Mouse (Mus musculus) telencephalon, adult 2 months (tissue): Measurements from ENCODE around the gene Gm10720.
"Not testable (repeated sequence)": the region's sequence is repeated elsewhere in the genome, so short reads cannot be mapped to it uniquely, and the experiment has no call there.

Source experiments
- DNase-seq: peaks from one replicate; pipeline ENCODE4 v3.0.0-alpha.2; 2011; ENCODE audit warnings: low read depth, low spot score

Gene Gm10720

DNA sequence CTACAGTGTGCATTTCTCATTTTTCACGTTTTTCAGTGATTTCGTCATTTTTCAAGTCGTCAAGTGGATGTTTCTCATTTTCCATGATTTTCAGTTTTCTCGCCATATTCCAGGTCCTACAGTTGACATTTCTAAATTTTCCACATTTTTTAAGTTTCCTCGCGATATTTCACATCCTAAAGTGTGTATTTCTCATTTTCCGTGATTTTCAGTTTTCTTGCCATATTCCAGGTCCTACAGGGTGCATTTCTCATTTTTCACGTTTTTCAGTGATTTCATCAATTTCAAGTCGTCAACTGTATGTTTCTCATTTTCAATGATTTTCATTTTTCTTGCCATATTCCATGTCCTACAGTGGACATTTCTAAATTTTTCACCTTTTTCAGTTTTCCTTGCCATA is at the start of gene Gm10720:
Gene Gm10720 (plus strand): TSS at position 301 of the 400 bp plus-strand sequence.
- DNase-seq, result not testable (repeated sequence)

DNA sequence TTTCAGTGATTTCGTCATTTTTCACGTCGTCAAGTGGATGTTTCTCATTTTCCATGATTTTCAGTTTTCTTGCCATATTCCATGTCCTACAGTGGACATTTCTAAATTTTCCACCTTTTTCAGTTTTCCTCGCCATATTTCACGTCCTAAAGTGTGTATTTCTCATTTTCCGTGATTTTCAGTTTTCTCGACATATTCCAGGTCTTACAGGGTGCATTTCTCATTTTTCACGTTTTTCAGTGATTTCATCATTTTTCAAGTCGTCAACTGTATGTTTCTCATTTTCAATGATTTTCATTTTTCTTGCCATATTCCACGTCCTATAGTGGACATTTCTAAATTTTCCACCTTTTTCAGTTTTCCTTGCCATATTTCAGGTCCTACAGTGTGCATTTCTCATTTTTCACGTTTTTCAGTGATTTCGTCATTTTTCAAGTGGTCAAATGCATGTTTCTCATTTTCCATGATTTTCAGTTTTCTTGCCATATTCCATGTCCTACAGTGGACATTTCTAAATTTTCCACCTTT is 14.9 kb upstream of the Gm10720 start, which contains the start of gene Gm10722:
Gene Gm10722 (plus strand): TSS at position 478 of the 528 bp plus-strand sequence.
- not testable (repeated sequence) for DNase-seq

DNA sequence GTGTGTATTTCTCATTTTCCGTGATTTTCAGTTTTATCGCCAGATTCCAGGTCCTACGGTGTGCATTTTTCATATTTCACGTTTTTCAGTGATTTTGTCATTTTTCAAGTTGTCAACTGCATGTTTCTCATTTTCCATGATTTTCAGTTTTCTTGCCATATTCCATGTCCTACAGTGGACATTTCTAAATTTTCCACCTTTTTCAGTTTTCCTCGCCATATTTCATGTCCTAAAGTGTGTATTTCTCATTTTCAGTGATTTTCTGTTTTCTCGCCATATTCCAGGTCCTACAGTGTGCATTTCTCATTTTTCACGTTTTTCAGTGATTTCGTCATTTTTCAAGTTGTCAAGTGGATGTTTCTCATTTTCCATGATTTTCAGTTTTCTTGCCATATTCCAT is 14.4 kb upstream of the Gm10720 start:
- not testable (repeated sequence) for DNase-seq

DNA sequence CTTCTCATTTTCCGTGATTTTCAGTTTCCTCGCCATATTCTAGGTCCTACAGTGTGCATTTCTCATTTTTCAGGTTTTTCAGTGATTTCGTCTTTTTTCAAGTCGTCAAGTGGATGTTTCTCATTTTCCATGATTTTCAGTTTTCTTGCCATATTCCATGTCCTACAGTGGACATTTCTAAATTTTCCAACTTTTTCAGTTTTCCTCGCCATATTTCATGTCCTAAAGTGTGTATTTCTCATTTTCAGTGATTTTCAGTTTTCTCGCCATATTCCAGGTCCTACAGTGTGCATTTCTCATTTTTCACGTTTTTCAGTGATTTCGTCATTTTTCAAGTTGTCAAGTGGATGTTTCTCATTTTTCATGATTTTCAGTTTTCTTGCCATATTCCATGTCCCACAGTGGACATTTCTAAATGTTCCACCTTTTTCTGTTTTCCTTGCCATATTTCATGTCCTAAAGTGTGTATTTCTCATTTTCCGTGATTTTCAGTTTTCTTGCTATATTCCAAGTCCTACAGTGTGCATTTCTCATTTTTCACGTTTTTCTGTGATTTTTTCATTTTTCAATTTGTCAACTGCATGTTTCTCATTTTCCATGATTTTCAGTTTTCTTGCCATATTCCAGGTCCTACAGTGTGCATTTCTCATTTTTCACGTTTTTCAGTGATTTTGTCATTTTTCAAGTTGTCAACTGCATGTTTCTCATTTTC is 13.3 kb upstream of the Gm10720 start:
- not testable (repeated sequence) for DNase-seq

DNA sequence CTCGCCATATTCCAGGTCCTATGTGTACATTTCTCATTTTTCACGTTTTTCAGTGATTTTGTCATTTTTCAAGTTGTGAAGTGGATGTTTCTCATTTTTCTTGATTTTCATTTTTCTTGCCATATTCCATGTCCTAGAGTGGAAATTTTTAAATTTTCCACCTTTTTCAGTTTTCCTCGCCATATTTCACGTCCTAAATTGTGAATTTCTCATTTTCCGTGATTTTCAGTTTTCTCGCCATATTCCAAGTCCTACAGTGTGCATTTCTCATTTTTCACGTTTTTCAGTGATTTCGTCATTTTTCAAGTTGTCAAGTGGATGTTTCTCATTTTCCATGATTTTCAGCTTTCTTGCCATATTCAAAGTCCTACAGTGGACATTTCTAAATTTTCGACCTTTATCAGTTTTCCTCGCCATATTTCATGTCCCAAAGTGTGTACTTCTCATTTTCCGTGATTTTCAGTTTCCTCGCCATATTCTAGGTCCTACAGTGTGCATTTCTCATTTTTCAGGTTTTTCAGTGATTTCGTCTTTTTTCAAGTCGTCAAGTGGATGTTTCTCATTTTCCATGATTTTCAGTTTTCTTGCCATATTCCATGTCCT is 12.6 kb upstream of the Gm10720 start, which contains the start of gene Gm11168:
Gene Gm11168 (plus strand): TSS at position 553 of the 603 bp plus-strand sequence.
- not testable (repeated sequence) for DNase-seq

DNA sequence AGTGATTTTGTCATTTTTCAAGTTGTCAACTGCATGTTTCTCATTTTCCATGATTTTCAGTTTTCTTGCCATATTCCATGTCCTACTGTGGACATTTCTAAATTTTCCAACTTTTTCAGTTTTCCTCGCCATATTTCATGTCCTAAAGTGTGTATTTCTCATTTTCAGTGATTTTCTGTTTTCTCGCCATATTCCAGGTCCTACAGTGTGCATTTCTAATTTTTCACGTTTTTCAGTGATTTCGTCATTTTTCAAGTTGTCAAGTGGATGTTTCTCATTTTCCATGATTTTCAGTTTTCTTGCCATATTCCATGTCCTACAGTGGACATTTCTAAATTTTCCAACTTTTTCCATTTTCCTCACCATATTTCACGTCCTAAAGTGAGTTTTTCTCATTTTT is 9.3 kb upstream of the Gm10720 start:
- DNase-seq, result not testable (repeated sequence)

DNA sequence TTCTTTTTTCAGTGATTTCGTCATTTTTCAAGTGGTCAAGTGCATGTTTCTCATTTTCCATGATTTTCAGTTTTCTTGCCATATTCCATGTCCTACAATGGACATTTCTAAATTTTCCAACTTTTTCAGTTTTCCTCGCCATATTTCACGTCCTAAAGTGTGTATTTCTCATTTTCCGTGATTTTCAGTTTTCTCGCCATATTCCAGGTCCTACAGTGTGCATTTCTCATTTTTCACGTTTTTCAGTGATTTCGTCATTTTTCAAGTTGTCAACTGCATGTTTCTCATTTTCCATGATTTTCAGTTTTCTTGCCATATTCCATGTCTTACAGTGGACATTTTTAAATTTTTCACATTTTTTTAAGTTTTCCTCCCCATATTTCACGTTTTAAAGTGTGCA is 8.8 kb upstream of the Gm10720 start:
- not testable (repeated sequence) for DNase-seq

DNA sequence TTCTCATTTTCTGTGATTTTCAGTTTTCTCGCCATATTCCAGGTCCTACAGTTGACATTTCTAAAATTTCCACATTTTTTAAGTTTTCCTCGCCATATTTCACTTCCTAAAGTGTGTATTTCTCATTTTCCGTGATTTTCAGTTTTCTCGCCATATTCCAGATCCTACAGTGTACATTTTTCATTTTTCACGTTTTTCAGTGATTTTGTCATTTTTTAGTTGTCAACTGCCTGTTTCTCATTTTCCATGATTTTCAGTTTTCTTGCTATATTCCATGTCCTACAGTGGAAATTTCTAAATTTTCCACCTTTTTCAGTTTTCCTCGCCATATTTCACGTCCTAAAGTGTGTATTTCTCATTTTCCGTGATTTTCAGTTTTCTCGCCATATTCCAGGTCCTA is 8.2 kb upstream of the Gm10720 start:
- not testable (repeated sequence) for DNase-seq

DNA sequence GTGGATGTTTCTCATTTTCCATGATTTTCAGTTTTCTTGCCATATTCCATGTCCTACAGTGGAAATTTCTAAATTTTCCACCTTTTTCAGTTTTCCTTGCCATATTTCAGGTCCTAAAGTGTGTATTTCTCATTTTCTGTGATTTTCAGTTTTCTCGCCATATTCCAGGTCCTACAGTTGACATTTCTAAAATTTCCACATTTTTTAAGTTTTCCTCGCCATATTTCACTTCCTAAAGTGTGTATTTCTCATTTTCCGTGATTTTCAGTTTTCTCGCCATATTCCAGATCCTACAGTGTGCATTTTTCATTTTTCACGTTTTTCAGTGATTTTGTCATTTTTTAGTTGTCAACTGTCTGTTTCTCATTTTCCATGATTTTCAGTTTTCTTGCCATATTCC is 6.1 kb upstream of the Gm10720 start:
- not testable (repeated sequence) for DNase-seq

DNA sequence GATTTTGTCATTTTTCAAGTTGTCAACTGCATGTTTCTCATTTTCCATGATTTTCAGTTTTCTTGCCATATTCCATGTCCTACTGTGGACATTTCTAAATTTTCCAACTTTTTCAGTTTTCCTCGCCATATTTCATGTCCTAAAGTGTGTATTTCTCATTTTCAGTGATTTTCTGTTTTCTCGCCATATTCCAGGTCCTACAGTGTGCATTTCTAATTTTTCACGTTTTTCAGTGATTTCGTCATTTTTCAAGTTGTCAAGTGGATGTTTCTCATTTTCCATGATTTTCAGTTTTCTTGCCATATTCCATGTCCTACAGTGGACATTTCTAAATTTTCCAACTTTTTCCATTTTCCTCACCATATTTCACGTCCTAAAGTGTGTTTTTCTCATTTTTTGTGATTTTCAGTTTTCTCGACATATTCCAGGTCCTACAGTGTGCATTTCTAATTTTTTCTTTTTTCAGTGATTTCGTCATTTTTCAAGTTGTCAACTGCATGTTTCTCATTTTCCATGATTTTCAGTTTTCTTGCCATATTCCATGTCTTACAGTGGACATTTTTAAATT is 3.3 kb upstream of the Gm10720 start:
- not testable (repeated sequence) for DNase-seq

DNA sequence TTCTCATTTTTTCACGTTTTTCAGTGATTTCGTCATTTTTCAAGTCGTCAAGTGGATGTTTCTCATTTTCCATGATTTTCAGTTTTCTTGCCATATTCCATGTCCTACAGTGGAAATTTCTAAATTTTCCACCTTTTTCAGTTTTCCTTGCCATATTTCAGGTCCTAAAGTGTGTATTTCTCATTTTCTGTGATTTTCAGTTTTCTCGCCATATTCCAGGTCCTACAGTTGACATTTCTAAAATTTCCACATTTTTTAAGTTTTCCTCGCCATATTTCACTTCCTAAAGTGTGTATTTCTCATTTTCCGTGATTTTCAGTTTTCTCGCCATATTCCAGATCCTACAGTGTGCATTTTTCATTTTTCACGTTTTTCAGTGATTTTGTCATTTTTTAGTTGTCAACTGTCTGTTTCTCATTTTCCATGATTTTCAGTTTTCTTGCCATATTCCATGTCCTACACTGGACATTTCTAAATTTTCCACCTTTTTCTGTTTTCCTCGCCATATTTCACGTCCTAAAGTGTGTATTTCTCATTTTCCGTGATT is 2.6 kb upstream of the Gm10720 start, which contains the start of gene Gm10721:
Gene Gm10721 (plus strand): TSS at position 408 of the 547 bp plus-strand sequence.
- not testable (repeated sequence) for DNase-seq

DNA sequence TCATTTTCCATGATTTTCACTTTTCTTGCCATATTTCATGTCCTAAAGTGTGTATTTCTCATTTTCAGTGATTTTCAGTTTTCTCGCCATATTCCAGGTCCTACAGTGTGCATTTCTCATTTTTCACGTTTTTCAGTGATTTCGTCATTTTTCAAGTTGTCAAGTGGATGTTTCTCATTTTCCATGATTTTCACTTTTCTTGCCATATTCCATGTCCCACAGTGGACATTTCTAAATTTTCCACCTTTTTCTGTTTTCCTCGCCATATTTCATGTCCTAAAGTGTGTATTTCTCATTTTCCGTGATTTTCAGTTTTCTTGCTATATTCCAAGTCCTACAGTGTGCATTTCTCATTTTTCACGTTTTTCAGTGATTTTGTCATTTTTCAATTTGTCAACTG is 442 bp downstream of the Gm10720 start:
- not testable (repeated sequence) for DNase-seq

DNA sequence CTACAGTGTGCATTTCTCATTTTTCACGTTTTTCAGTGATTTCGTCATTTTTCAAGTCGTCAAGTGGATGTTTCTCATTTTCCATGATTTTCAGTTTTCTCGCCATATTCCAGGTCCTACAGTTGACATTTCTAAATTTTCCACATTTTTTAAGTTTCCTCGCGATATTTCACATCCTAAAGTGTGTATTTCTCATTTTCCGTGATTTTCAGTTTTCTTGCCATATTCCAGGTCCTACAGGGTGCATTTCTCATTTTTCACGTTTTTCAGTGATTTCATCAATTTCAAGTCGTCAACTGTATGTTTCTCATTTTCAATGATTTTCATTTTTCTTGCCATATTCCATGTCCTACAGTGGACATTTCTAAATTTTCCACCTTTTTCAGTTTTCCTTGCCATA is 1.7 kb downstream of the Gm10720 start, which contains the start of gene Gm10719:
Gene Gm10719 (plus strand): TSS at position 301 of the 400 bp plus-strand sequence.
- DNase-seq, result not testable (repeated sequence)

DNA sequence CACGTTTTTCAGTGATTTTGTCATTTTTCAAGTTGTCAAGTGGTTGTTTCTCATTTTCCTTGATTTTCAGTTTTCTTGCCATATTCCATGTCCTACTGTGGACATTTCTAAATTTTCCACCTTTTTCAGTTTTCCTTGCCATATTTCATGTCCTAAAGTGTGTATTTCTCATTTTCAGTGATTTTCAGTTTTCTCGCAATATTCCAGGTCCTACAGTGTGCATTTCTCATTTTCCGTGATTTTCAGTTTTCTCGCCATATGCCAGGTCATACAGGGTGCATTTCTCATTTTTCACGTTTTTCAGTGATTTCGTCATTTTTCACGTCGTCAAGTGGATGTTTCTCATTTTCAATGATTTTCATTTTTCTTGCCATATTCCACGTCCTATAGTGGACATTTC is 3.5 kb downstream of the Gm10720 start:
- DNase-seq, result not testable (repeated sequence)

DNA sequence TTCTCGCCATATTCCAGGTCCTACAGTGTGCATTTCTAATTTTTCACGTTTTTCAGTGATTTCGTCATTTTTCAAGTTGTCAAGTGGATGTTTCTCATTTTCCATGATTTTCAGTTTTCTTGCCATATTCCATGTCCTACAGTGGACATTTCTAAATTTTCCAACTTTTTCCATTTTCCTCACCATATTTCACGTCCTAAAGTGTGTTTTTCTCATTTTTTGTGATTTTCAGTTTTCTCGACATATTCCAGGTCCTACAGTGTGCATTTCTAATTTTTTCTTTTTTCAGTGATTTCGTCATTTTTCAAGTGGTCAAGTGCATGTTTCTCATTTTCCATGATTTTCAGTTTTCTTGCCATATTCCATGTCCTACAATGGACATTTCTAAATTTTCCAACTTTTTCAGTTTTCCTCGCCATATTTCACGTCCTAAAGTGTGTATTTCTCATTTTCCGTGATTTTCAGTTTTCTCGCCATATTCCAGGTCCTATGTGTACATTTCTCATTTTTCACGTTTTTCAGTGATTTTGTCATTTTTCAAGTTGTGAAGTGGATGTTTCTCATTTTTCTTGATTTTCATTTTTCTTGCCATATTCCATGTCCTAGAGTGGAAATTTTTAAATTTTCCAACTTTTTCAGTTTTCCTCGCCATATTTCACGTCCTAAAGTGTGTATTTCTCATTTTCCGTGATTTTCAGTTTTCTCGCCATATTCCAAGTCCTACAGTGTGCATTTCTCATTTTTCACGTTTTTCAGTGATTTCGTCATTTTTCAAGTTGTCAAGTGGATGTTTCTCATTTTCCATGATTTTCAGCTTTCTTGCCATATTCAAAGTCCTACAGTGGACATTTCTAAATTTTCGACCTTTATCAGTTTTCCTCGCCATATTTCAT is 4.6 kb downstream of the Gm10720 start:
- not testable (repeated sequence) for DNase-seq

DNA sequence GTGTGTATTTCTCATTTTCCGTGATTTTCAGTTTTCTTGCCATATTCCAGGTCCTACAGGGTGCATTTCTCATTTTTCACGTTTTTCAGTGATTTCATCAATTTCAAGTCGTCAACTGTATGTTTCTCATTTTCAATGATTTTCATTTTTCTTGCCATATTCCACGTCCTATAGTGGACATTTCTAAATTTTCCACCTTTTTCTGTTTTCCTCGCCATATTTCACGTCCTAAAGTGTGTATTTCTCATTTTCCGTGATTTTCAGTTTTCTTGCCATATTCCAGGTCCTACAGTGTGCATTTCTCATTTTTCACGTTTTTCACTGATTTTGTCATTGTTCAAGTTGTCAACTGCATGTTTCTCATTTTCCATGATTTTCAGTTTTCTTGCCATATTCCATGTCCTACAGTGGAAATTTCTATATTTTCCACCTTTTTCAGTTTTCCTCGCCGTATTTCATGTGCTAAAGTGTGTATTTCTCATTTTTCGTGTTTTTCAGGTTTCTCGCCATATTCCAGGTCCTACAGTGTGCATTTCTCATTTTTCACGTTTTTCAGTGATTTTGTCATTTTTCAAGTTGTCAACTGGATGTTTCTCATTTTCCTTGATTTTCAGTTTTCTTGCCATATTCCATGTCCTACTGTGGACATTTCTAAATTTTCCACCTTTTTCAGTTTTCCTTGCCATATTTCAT is 7.0 kb downstream of the Gm10720 start:
- not testable (repeated sequence) for DNase-seq

DNA sequence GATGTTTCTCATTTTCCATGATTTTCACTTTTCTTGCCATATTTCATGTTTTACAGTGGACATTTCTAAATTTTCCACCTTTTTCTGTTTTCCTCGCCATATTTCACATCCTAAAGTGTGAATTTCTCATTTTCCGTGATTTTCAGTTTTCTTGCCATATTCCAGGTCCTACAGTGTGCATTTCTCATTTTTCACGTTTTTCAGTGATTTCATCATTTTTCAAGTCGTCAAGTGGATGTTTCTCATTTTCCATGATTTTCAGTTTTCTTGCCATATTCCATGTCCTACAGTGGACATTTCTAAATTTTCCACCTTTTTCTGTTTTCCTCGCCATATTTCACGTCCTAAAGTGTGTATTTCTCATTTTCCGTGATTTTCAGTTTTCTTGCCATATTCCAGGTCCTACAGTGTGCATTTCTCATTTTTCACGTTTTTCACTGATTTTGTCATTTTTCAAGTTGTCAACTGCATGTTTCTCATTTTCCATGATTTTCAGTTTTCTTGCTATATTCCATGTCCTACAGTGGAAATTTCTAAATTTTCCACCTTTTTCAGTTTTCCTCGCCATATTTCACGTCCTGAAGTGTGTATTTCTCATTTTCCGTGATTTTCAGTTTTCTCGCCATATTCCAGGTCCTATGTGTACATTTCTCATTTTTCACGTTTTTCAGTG is 8.0 kb downstream of the Gm10720 start, which contains the start of gene Gm10718:
Gene Gm10718 (plus strand): TSS at position 236 of the 673 bp plus-strand sequence.
- not testable (repeated sequence) for DNase-seq

DNA sequence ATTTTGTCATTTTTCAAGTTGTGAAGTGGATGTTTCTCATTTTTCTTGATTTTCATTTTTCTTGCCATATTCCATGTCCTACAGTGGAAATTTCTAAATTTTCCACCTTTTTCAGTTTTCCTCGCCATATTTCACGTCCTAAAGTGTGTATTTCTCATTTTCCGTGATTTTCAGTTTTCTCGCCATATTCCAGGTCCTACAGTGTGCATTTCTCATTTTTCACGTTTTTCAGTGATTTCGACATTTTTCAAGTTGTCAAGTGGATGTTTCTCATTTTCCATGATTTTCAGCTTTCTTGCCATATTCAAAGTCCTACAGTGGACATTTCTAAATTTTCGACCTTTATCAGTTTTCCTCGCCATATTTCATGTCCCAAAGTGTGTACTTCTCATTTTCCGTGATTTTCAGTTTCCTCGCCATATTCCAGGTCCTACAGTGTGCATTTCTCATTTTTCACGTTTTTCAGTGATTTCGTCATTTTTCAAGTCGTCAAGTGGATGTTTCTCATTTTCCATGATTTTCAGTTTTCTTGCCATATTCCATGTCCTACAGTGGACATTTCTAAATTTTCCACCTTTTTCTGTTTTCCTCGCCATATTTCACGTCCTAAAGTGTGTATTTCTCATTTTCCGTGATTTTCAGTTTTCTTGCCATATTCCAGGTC is 8.7 kb downstream of the Gm10720 start:
- not testable (repeated sequence) for DNase-seq

DNA sequence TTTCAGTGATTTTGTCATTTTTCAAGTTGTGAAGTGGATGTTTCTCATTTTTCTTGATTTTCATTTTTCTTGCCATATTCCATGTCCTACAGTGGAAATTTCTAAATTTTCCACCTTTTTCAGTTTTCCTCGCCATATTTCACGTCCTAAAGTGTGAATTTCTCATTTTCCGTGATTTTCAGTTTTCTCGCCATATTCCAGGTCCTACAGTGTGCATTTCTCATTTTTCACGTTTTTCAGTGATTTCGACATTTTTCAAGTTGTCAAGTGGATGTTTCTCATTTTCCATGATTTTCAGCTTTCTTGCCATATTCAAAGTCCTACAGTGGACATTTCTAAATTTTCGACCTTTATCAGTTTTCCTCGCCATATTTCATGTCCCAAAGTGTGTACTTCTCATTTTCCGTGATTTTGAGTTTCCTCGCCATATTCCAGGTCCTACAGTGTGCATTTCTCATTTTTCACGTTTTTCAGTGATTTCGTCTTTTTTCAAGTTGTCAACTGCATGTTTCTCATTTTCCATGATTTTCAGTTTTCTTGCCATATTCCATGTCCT is 9.5 kb downstream of the Gm10720 start, which contains the start of gene Gm10717:
Gene Gm10717 (plus strand): TSS at position 506 of the 556 bp plus-strand sequence.
- DNase-seq, result not testable (repeated sequence)
